Mouse (Mus musculus) myocyte (in vitro differentiated cells): Measurements from ENCODE around the gene Neurl1a.

Experiments used
- MYOG ChIP-seq, 3 experiments: IDR thresholded peaks; one replicate each; pipeline ENCODE4 v1.6.1; 2011; ENCODE audit warnings: control low read depth in 2 of 3, low read depth in 2 of 3, mild to moderate bottlenecking in 2 of 3; ENCODE audit not compliant: insufficient read length in 2 of 3, control insufficient read depth in 1 of 3, insufficient read depth in 1 of 3
- POLR2A ChIP-seq: IDR thresholded peaks from one replicate; pipeline ENCODE4 v1.6.1; 2011; ENCODE audit warnings: low read depth, mild to moderate bottlenecking, control low read depth, moderate library complexity; ENCODE audit not compliant: insufficient read length
- REST ChIP-seq: IDR thresholded peaks from one replicate; pipeline ENCODE4 v1.6.1; 2011; ENCODE audit warnings: mild to moderate bottlenecking, control low read depth, moderate library complexity; ENCODE audit not compliant: insufficient read depth, insufficient read length
- TCF12 ChIP-seq: IDR thresholded peaks from one replicate; pipeline ENCODE4 v1.6.1; 2011; ENCODE audit warnings: mild to moderate bottlenecking, control low read depth; ENCODE audit not compliant: poor library complexity, insufficient read depth, severe bottlenecking

DNA sequence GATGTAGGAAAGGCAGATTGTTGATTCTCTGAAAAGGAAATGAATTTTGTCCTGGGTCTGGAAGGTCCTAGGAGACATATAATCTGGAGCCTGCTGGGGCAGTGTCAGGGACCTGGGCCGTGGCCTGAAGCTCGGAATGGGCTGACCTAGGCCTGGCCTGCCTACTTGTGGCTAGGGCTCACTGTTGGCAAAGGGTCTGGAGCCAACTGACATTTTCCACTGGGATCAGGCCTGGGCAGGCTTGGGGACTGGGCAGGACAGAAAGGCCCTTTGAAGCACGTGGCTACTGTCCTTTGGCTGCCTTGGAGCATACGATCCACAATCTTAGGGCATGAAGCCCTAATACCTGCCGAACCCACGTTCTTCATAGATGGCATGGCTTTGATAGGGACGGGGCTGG is 51.5 kb downstream of the Neurl1a start:
- TF ChIP-seq TCF12 (no peak), MYOG (IDR thresholded peaks at IDR 0.05; ENCODE audit: control insufficient read depth in 1 of 3, insufficient read depth in 1 of 3, insufficient read length in 2 of 3, low read depth in 2 of 3) (no peak), POLR2A (no peak), REST (no peak)
